Mouse (Mus musculus) fibroblast of lung, adult 2 months (primary cell): ENCODE data around the gene Gm30191.

ENCODE experiments used
- DNase-seq: peaks from one replicate; pipeline ENCODE4 v3.0.0-alpha.2; 2011; ENCODE audit warnings: low read depth

Gene Gm30191

GRCm38 (mm10) chr4:134246719-134247258 lies at the start of gene Gm30191:
Gm30191 (plus strand) TSS chr4:134246935.
- no peak for DNase-seq

DNA sequence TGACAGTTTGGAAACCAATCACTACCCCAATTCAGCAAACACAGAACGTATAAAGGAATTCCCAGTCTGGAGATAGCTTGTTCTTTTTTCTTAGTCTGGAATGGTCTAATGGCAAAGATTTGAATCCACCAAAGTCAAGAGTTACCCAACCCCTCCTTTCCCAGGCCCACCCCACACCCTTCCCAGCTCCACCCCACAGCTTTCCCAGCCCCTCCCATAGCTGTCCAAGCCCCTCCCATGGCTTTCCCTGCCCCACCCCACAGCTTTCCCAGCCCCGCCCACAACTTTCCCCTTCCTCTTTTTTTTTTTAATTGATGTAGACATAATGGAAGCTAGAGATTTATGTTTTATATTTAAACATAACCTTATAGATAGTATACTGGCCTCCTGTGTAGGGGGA lies 47.4 kb upstream of the Gm30191 start:
- DNase-seq = no peak

DNA sequence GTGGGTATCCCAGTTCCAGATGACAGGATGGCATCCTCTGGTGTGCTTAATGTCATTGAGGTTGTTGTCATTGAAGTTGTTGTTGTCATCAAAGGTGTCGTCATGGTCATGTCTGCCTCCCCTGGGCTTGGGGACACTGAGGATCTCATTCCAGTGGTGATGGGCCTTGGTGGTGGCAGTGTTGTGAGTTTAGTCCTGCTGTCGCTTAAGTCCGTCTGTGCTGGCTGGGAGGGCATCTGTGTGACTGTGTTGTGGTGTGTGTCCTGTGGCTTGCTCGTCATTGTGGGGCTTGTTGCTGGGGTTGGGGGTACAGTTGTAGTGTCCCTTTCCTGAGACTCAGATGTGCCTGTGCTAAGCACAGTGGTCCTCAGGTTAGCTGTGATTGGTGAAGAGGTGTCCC lies 43.8 kb upstream of the Gm30191 start, which contains the start of gene Gm7534:
Gene Gm7534, minus strand, starts transcription at position 101 of the 400 bp plus-strand sequence.
- no peak for DNase-seq

GRCm38 (mm10) chr4:134203340-134203896 lies 43.3 kb upstream of the Gm30191 start:
- no peak for DNase-seq

- no peak for DNase-seq
Measured at GRCm38 (mm10) chr4:134206488-134207053, 40.2 kb upstream of the Gm30191 start.

DNA sequence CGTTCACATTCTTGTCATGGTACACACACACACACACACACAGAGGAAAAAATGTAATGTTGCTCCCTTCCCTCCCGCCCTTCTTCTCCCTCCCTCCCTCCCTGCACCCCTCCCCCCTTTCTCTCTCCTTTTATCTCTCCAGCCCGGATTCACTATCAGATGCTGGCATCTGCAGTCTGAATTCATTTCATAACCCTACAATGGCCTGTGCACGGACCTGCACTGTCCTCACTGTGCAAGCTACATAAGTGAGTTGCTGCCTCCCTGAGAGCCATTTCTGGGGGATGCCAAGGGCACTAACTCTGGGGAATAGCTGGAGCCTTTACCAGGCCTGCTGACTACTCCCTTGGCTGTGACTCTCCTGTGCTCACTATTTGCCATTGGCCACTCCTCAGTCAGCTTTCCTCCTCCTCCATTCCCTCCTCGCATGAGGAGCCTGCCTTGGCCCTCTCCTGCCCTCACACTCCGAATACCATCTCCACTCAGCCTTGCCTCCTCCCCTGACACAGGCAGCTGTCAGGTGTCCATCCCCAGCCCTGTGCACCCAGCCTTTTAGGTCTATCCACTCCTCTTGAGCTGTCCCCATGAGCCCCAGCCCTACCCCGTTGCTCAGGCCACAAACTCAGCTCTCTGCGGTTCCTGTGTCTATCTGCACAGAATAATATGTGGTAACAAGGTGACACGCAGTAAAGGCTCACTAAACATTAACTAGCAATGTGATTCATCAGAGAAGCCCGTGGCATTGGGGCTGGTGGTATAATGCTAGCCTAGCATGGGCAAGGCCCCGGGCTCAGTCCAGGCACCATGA lies 23.7 kb upstream of the Gm30191 start:
- DNase-seq = no peak

DNA sequence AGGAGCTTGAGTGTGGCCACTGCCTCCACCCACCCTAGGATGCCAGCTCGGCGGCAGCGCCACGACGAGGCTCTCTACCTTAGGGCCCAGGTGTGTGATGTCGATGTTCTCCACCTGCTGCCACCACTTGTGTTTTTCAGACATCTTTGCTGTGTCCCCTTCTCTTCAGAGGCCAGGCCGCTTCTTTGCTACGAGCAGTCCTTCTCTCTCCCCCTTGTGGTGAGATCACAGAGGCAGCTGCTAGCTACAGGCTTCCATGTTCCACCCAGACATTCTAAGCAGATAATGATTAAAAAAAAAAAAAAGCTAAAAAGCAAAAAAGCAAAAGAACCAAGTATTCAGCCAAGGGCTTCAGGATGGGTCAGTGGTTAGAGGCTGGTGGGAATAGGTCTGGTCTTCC lies 19.5 kb upstream of the Gm30191 start, which contains the start of gene Catsper4:
Gene Catsper4, minus strand, starts transcription at position 190 of the 400 bp plus-strand sequence.
- no peak for DNase-seq

DNA sequence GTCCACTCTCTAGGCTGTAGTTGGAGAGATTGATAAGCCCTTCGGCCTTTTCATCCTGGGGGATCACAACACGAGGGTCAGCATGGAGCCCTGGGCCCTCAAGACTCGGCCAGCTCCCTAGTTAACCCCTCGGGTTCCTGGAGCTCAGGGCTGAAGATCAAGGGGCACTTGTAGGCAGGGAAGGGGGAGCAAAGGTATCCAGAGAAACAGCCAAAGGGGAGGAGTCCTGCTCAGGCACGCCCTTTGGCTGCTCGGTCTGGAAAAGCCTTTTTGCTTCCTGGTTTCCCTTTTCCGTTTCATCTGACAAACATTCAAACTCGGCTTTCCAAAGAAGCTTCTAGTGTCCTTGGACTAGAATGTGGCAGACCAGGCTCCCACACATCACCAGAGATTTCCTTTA lies 16.3 kb upstream of the Gm30191 start:
- DNase-seq = no peak

DNA sequence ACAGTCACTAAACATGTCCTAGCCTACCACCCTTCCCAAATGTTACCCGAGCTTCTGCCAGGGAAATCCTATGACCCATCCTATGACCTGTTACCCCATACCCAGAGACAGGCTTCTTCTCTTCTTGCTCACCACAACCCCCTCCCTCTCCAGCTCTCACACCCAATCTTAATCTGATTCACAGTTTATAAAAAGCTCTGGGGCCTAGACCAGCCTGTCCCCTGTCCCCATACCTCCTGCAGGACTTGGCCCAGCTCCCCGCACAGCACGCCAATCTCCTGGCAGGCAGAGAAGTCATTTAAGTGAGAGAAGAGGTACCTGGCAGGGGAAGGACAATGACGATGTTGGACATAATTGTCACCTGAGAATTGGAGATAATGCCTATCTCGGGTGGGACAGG lies 11.9 kb upstream of the Gm30191 start:
- no peak for DNase-seq

DNA sequence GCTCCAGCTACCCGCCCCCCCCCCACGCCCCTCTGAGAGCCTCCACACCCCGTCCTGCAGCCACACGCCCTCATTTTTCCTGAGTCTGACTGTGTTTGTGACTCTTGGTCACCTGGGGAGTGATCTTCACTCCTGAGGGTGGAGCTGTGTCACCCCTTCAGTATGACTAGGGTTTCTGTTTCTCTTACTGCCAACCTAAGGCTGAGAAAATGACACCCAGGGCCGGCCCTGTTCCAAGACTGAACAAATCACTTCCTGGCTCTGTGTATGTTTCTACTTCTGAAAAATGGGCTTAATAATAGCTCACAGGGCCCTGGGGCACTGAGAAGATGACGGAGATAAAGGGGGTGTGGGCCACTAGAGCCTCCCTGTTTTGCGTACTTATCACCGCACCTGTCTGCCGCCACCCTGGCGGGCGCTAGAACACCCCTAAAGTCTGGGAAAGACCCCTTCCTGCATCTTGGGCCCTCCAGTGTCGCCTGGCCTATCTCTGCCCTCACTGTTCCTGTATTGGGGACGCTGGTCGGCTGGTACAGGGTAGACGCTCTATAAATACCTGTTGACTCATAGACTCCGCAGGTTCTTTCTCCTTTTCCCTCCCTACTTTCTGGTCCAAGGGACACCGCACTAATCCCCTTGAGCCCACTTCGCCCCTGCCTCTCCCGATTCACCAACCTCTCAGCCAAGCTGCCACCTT lies 9.0 kb upstream of the Gm30191 start:
- no peak for DNase-seq

GRCm38 (mm10) chr4:134238279-134238651 lies 8.5 kb upstream of the Gm30191 start, which contains the start of gene Cnksr1:
Cnksr1 (minus strand) TSS chr4:134238399.
- peak; percentile 57 for DNase-seq

GRCm38 (mm10) chr4:134238686-134239085 lies 8.0 kb upstream of the Gm30191 start:
- DNase-seq = no peak

GRCm38 (mm10) chr4:134243516-134244250 lies 3.1 kb upstream of the Gm30191 start, which contains the start of gene E130218I03Rik:
E130218I03Rik (plus strand) TSS chr4:134243662.
- DNase-seq = no peak

GRCm38 (mm10) chr4:134245148-134245843 lies 1.4 kb upstream of the Gm30191 start, which contains the start of gene Zfp593:
Zfp593 (minus strand) TSS chr4:134245592.
- DNase-seq = peak; percentile 53

DNA sequence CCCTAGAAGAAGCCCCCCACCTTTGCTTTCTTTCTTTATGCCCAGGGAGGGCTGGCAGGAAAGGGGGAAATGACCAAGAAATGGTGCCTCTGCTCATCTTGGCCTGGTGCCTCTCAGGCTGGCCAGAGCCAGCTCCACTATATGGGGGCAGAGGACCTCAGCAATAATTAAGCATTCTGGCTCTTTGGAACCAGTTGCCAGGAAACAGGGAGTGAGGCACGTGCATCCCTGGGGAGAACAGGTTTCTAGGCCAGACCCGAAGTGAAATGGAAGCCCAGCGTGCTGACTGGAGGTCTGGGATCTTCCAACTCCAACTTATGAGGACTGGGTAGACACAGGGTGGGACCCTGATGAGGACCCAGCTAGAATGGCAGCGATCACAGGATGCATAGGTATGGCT lies 479 bp upstream of the Gm30191 start:
- no peak for DNase-seq

- DNase-seq = no peak
Measured at GRCm38 (mm10) chr4:134249651-134250050, 2.9 kb downstream of the Gm30191 start.

GRCm38 (mm10) chr4:134250116-134250929 lies 3.6 kb downstream of the Gm30191 start:
- DNase-seq = no peak

DNA sequence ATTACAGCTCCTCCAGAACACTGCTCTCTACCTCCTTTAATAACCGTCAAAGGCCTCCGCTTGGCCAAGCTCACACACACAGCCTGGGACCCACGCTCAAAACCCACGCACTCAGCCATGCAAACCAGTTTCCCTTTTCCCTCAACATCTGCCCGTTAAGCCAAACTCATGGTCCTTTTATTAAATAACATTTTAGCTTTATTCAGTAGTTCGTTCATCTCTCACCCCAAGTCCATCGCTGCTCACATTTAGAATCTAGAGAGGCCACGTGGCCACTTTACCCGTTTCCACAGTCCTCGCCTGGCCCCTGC lies 4.2 kb downstream of the Gm30191 start:
- DNase-seq = no peak

GRCm38 (mm10) chr4:134251241-134252130 lies 4.8 kb downstream of the Gm30191 start:
- DNase-seq = no peak
